Mouse (Mus musculus) small intestine, adult 2 months (tissue): ENCODE data around the gene Nedd8. TPM values are rescaled to one million over a fixed set of nuclear protein-coding genes. Genes with fewer than 3 reads are reported as not detected.

Source experiments
- H3K27ac ChIP-seq: fragments of 200-500 bp; 2 replicates; pipeline ENCODE4 v1.5.1; 2012; ENCODE audit warnings: low read depth, low read length, control low read depth, inconsistent platforms; ENCODE audit not compliant: insufficient read depth
- H3K27me3 ChIP-seq: fragments of 200-500 bp; 2 replicates; pipeline ENCODE4 v1.6.1; 2012; ENCODE audit warnings: mild to moderate bottlenecking, moderate library complexity, low read length, inconsistent platforms; ENCODE audit not compliant: control insufficient read depth, insufficient read depth
- H3K36me3 ChIP-seq: fragments of 200-500 bp; 2 replicates; pipeline ENCODE4 v1.6.1; 2012; ENCODE audit warnings: mild to moderate bottlenecking, low read length, control low read depth, inconsistent platforms; ENCODE audit not compliant: control insufficient read depth, insufficient read depth
- H3K4me1 ChIP-seq: fragments of 200-500 bp; 2 replicates; pipeline ENCODE4 v1.6.1; 2012; ENCODE audit warnings: low read length, inconsistent platforms, mixed read lengths; ENCODE audit not compliant: control insufficient read depth, insufficient read depth, insufficient read length
- H3K4me3 ChIP-seq: fragments of 200-500 bp; 2 replicates; pipeline ENCODE4 v1.5.1; 2012; ENCODE audit warnings: low read depth, mild to moderate bottlenecking, control low read depth, inconsistent platforms, low read length, moderate library complexity
- CTCF ChIP-seq: fragments of 200-500 bp; IDR thresholded peaks from 2 replicates; pipeline ENCODE4 v1.5.1; 2012; ENCODE audit warnings: low read depth, mild to moderate bottlenecking, control low read depth, inconsistent platforms, low read length, moderate library complexity, mixed read lengths; ENCODE audit not compliant: insufficient replicate concordance, insufficient read length; ENCODE audit errors: extremely low read depth
- POLR2A ChIP-seq: fragments of 200-500 bp; IDR thresholded peaks from 2 replicates; pipeline ENCODE4 v1.6.1; 2012; ENCODE audit warnings: low read depth, mild to moderate bottlenecking, control low read depth, inconsistent platforms, low read length, moderate library complexity
- WGBS: fragments of 180-500 bp; shearing (Covaris S2); methylation state at CpG from one replicate; pipeline ENCODE4 v1.1.7; 2018; 5-methylcytosine and 5-hydroxymethylcytosine counted together
- polyA plus RNA-seq: library from polyadenylated mRNA; depleted of rRNA; stranded (reverse); fragments of >200 nt; gene quantifications from 2 replicates; pipeline ENCODE4 v1.2.3, GENCODE M21; 2012

Nedd8 gene
- polyA plus RNA-seq, 1 experiment: 228 TPM

DNA sequence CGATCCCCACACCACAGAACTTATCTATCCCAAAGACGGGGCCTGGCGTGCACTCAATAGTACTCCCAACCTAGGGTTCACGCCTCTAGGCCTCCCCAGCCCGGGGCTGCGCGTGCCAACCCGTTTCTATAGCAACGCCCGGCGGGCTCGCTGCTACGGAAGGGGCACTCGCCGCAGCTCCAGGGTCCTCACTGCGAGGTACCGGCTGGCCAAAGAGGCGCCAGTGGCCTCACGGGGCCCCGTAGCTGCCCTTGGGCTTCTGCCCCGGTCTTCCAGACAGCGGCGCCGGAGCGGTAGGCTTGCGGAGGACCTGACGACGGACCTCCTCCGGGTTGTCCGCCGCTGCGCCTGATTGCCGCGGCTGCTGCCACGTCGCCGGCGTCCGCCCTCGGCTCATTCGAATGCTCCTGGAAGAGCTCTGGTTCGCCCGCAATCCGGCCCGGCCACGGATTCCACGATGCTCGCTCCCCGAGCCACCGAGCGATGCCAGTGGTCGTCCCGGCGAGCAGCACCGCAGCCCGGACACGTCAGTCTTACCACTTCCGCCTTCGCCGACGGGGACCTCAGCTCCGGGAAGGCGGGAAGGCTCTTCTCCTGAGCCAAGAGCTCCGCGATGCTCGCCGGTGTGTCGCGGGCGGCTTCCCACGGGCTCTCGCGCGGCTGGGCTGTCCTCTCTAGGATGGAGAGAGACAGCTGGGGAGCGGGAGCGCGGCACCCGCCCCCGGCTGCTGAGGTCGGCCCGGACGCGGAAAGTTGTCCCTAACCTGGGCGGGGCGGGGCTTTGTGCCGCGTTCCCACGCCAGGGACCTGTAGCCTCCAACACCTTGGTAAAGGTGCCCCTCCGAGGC, 28.6 kb downstream of the Nedd8 start, which contains the start of gene Tm9sf1:
Tm9sf1 (minus strand) TSS at position 747 of the 848 bp plus-strand sequence.
- TF ChIP-seq POLR2A: peak; percentile 12; the same call in 1 of the 2 replicates
- TF ChIP-seq CTCF: no peak
- H3K36me3 ChIP-seq: peaks cover 26% of the 10 kb centered on the region
- WGBS: under 1% methylated on average over 89 of the region's 89 CpGs
- peak within 1 kb of the TSS; percentile 97 for H3K27ac ChIP-seq
- peak within 1 kb of the TSS; percentile 93 for H3K4me3 ChIP-seq
- peaks cover 11% of the 10 kb centered on the region; the same call in 1 of the 2 replicates for H3K4me1 ChIP-seq
- H3K27me3 ChIP-seq: no peaks in the 10 kb centered on the region

DNA sequence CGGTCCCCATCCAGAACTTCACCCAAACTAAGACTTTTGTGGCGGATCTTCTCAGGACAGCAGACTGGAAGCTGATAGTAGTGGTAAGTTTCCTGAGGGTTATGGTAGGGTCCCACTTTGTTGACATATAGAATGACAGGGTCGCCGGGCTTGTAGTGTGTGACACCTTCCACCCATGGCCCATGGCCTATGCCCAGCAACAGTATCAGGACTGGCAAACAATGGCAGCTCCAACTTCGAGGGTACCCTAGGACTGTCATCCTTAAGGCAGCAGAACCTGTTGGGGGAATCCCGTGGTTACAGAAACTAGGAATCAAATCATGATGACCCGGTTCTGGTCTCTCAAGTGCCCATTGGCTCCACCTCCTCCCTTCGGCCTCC, 29.3 kb downstream of the Nedd8 start:
- TF ChIP-seq CTCF (no peak), POLR2A (no peak)
- H3K4me3 ChIP-seq: peak overlapping the region; percentile 93
- H3K4me1 ChIP-seq: peaks cover 11% of the 10 kb centered on the region; the same call in 1 of the 2 replicates
- peaks cover 31% of the 10 kb centered on the region for H3K36me3 ChIP-seq
- WGBS: 12% methylated on average over 8 of the region's 8 CpGs
- H3K27me3 ChIP-seq: no peaks in the 10 kb centered on the region
- peak overlapping the region; percentile 97 for H3K27ac ChIP-seq

DNA sequence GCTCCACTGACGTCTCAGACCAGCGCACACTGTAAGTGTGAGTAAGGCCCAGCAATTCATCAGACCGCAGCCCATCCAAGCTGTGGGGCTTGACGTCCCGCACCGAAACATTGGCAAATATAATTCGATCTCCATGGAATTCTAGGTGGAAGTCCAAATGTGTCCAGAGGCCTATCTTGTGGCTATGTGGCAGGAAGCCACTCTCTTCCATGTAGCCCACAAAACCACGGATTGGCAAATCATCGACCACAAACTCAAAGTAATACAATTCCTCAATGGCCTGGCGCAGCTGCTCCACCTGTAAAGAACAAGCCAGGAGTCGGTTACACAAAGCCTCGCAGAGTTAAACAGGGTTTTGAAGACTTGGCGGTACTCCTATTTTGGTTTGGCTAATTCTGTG, 30.6 kb downstream of the Nedd8 start:
- Histone ChIP-seq H3K36me3 (peaks cover 32% of the 10 kb centered on the region), H3K4me3 (no peak overlapping the region), H3K27me3 (no peaks in the 10 kb centered on the region), H3K4me1 (peaks cover 11% of the 10 kb centered on the region; the same call in 1 of the 2 replicates), H3K27ac (no peak overlapping the region)
- WGBS: 92% methylated on average over 13 of the region's 13 CpGs
- TF ChIP-seq POLR2A (no peak), CTCF (no peak)

GRCm38 (mm10) chr14:55640816-55641215, 31.1 kb downstream of the Nedd8 start:
- Histone ChIP-seq H3K27me3 (no peaks in the 10 kb centered on the region), H3K36me3 (peaks cover 34% of the 10 kb centered on the region), H3K4me3 (no peak overlapping the region), H3K4me1 (peaks cover 11% of the 10 kb centered on the region; the same call in 1 of the 2 replicates), H3K27ac (no peak overlapping the region)
- 96% methylated on average over 14 of the region's 14 CpGs for WGBS
- TF ChIP-seq POLR2A: no peak
- TF ChIP-seq CTCF: no peak

GRCm38 (mm10) chr14:55637795-55638194, 34.1 kb downstream of the Nedd8 start, which contains the start of gene Gm49378:
TSS of gene Gm49378 (minus strand) at chr14:55637895.
- 95% methylated on average over 9 of the region's 9 CpGs for WGBS
- no peak for TF ChIP-seq CTCF
- no peak for TF ChIP-seq POLR2A
- Histone ChIP-seq H3K27me3 (no peaks in the 10 kb centered on the region), H3K4me3 (no peak within 1 kb of the TSS), H3K27ac (no peak within 1 kb of the TSS), H3K36me3 (peaks cover 41% of the 10 kb centered on the region), H3K4me1 (peaks cover 7% of the 10 kb centered on the region)

- Histone ChIP-seq H3K27ac (no peak within 1 kb of the TSS; the same call in 1 of the 2 replicates), H3K27me3 (no peaks in the 10 kb centered on the region), H3K4me3 (peak within 1 kb of the TSS; percentile 73), H3K4me1 (peaks cover 2% of the 10 kb centered on the region; the same call in 1 of the 2 replicates), H3K36me3 (peaks cover 45% of the 10 kb centered on the region)
- TF ChIP-seq CTCF (no peak), POLR2A (peak; percentile 54; the same call in 1 of the 2 replicates)
- 1% methylated on average over 33 of the region's 33 CpGs for WGBS
These were observed 36.4 kb downstream of the Nedd8 start, which contains the start of gene Ipo4 for GRCm38 (mm10) chr14:55635523-55636007. TSS of gene Ipo4 (minus strand) at chr14:55635957.
